Mouse (Mus musculus) liver, embryonic 15.5 days (tissue): ENCODE measurements around the gene Bcas2. TPM values are rescaled to one million over a fixed set of nuclear protein-coding genes. Genes with fewer than 3 reads are reported as not detected.
A peak's percentile ranks its signal among the peaks of the same experiment; 100 is the strongest.
"Not testable (repeated sequence)": the region's sequence is repeated elsewhere in the genome, so short reads cannot be mapped to it uniquely, and the experiment has no call there.

Experiments
- ATAC-seq: fragments of 200-750 bp; cut with Nextera tagmentation; 2 replicates; pipeline ENCODE4 v1.8.0; 2017; ENCODE audit warnings: moderate number of reproducible peaks, mild to moderate bottlenecking, moderate library complexity; ENCODE audit not compliant: insufficient read depth
- H3K27ac ChIP-seq: fragments of 300-500 bp; sonication (generic); replicated peaks from 2 replicates; pipeline ENCODE4 v1.5.1; 2015; ENCODE audit warnings: mild to moderate bottlenecking, inconsistent platforms
- H3K27me3 ChIP-seq: fragments of 300-500 bp; sonication (generic); 2 replicates; pipeline ENCODE4 v1.6.1; 2015; ENCODE audit warnings: mild to moderate bottlenecking, inconsistent platforms
- H3K36me3 ChIP-seq: fragments of 300-500 bp; sonication (generic); replicated peaks from 2 replicates; pipeline ENCODE4 v1.6.1; 2015; ENCODE audit warnings: moderate library complexity, mild to moderate bottlenecking, inconsistent platforms
- H3K4me1 ChIP-seq: fragments of 300-500 bp; sonication (generic); replicated peaks from 2 replicates; pipeline ENCODE4 v1.6.1; 2015; ENCODE audit warnings: inconsistent platforms
- H3K4me2 ChIP-seq: fragments of 300-500 bp; sonication (generic); 2 replicates; pipeline ENCODE4 v1.6.1; 2015; ENCODE audit warnings: moderate library complexity, mild to moderate bottlenecking, inconsistent platforms
- H3K4me3 ChIP-seq: fragments of 300-500 bp; sonication (generic); replicated peaks from 2 replicates; pipeline ENCODE4 v1.5.1; 2015; ENCODE audit warnings: mild to moderate bottlenecking, inconsistent platforms
- H3K9ac ChIP-seq: fragments of 300-500 bp; sonication (generic); 2 replicates; pipeline ENCODE4 v1.6.1; 2015; ENCODE audit warnings: moderate library complexity, mild to moderate bottlenecking, inconsistent platforms
- H3K9me3 ChIP-seq: fragments of 300-500 bp; sonication (generic); replicated peaks from 2 replicates; pipeline ENCODE4 v1.6.1; 2016; ENCODE audit warnings: inconsistent platforms
- WGBS: fragments of 180-500 bp; shearing (Covaris S2); methylation state at CpG from one replicate; pipeline ENCODE4 v1.1.7; 2015; ENCODE audit warnings: mixed read lengths; ENCODE audit not compliant: insufficient replicate concordance; 5-methylcytosine and 5-hydroxymethylcytosine counted together
- polyA plus RNA-seq: library from polyadenylated mRNA; unstranded; fragments of >200 nt; fragmentation: Nextera tagmentation; extraction: Ambion mirVana; gene quantifications from 2 replicates; pipeline ENCODE4 v1.2.1, GENCODE M21; 2015

The Bcas2 gene
- polyA plus RNA-seq, 1 experiment from 2014 or later: 140 TPM

- 81% methylated on average over 5 of the region's 5 CpGs for WGBS
- no peak for ATAC-seq
- Histone ChIP-seq H3K9ac (no peak overlapping the region), H3K27me3 (no peaks in the 10 kb centered on the region), H3K36me3 (no peaks in the 10 kb centered on the region), H3K27ac (no peak overlapping the region), H3K9me3 (no peaks in the 10 kb centered on the region), H3K4me1 (peaks cover 33% of the 10 kb centered on the region), H3K4me3 (no peak overlapping the region), H3K4me2 (no peak overlapping the region)
Observed at GRCm38 (mm10) chr3:103199386-103199785, 27.9 kb downstream of the Bcas2 start.

DNA sequence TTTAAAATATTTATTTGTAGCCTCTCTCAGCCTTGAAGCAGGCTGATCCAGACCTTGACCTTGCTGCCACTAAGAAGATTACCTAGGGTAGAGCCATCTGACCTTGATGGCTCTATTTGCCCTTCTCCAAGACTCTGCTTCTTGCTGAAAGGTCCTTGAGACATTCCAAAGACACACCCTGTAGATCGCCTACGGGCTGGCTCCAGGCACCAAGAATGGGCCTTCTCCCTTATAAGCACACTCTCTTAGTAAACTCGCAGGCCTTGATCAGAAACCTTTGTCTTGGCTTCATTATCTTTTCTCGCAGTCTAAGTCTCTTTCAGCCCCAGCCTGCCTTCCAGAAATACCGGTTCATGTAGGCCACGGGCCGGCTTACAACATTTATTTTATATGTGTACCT, 29.6 kb downstream of the Bcas2 start:
- H3K4me3 ChIP-seq: not testable (repeated sequence)
- 84% methylated on average over 7 of the region's 7 CpGs for WGBS

GRCm38 (mm10) chr3:103203554-103203953, 32.1 kb downstream of the Bcas2 start:
- Histone ChIP-seq H3K9ac (no peak overlapping the region), H3K9me3 (no peaks in the 10 kb centered on the region), H3K4me1 (no peaks in the 10 kb centered on the region), H3K4me2 (no peak overlapping the region), H3K27me3 (no peaks in the 10 kb centered on the region), H3K4me3 (no peak overlapping the region), H3K27ac (no peak overlapping the region), H3K36me3 (no peaks in the 10 kb centered on the region)
- WGBS: 84% methylated on average over 1 of the region's 1 CpGs
- ATAC-seq: no peak

More for the DNA sequence above, 29.6 kb downstream of the Bcas2 start:
- H3K4me2 ChIP-seq, H3K36me3 ChIP-seq, H3K9ac ChIP-seq, H3K27me3 ChIP-seq, ATAC-seq, H3K9me3 ChIP-seq, H3K27ac ChIP-seq: not testable (repeated sequence)
- H3K4me1 ChIP-seq: peaks cover 18% of the 10 kb centered on the region

- no peaks in the 10 kb centered on the region for H3K9me3 ChIP-seq
- no peaks in the 10 kb centered on the region for H3K36me3 ChIP-seq
- no peaks in the 10 kb centered on the region for H3K27me3 ChIP-seq
- no peak for ATAC-seq
- 80% methylated on average over 3 of the region's 3 CpGs for WGBS
- H3K4me1 ChIP-seq: no peaks in the 10 kb centered on the region
- no peak overlapping the region for H3K4me3 ChIP-seq
- H3K9ac ChIP-seq: no peak overlapping the region
- H3K27ac ChIP-seq: no peak overlapping the region
- H3K4me2 ChIP-seq: no peak overlapping the region
Observed at GRCm38 (mm10) chr3:103204445-103204844, 33.0 kb downstream of the Bcas2 start.

DNA sequence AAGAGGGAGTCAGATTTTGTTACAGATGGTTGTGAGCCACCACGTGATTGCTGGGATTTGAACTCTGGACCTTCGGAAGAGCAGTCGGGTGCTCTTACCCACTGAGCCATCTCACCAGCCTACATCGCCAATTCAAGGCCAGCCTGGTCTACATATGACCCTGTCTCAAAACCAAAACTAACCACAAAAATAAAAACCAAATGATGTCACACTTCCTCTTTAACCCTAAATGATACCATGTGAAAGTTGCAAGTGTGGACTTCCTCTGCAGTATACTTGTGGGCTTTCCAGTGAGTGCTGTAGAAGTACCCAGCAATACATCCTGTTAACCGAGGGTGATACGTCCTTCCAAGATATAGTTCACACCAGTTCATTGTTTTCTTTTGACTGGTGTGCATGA, 34.9 kb downstream of the Bcas2 start:
- ATAC-seq: peak; percentile 31; the same call in 1 of the 2 replicates
- Histone ChIP-seq H3K4me2 (no peak overlapping the region), H3K9me3 (no peaks in the 10 kb centered on the region), H3K27ac (no peak overlapping the region), H3K9ac (no peak overlapping the region), H3K36me3 (no peaks in the 10 kb centered on the region), H3K27me3 (no peaks in the 10 kb centered on the region), H3K4me3 (no peak overlapping the region), H3K4me1 (no peaks in the 10 kb centered on the region)
- WGBS: 39% methylated on average over 6 of the region's 6 CpGs

DNA sequence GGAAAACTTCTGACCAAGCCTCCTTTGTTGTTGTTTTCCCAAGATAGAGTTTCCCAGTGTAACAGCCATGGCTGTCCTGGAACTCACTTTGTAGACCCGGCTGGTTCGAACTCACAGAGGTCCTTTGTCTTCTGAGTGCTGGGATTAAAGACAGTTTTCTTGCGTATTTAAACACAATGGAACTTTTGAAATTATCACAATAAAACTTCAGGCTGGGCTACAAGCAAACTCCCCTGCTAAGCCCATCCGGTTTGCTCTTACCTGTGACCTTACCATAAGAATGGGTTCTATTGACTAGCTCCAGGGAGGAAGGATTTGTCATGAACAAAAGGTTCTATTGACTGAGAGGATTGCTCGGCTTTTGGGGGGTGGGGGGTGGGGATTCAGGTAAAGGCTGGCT, 36.3 kb downstream of the Bcas2 start:
- no peak overlapping the region for H3K9ac ChIP-seq
- 59% methylated on average over 5 of the region's 5 CpGs for WGBS
- no peaks in the 10 kb centered on the region for H3K9me3 ChIP-seq
- H3K27ac ChIP-seq: no peak overlapping the region
- H3K36me3 ChIP-seq: no peaks in the 10 kb centered on the region
- H3K4me3 ChIP-seq: no peak overlapping the region
- no peak for ATAC-seq
- 0 out of 2 replicates have a peak, but pooled peaks cover 2% of the 10 kb centered on the region for H3K4me1 ChIP-seq
- no peaks in the 10 kb centered on the region for H3K27me3 ChIP-seq
- H3K4me2 ChIP-seq: no peak overlapping the region

GRCm38 (mm10) chr3:103208237-103208636, 36.8 kb downstream of the Bcas2 start:
- Histone ChIP-seq H3K4me1 (0 out of 2 replicates have a peak, but pooled peaks cover 3% of the 10 kb centered on the region), H3K36me3 (no peaks in the 10 kb centered on the region), H3K9me3 (no peaks in the 10 kb centered on the region), H3K27me3 (no peaks in the 10 kb centered on the region), H3K9ac (no peak overlapping the region), H3K4me3 (no peak overlapping the region), H3K4me2 (no peak overlapping the region), H3K27ac (no peak overlapping the region)
- ATAC-seq: no peak
- WGBS: 63% methylated on average over 2 of the region's 2 CpGs

- WGBS: 50% methylated on average over 2 of the region's 2 CpGs
- Histone ChIP-seq H3K4me3 (no peak overlapping the region), H3K36me3 (no peaks in the 10 kb centered on the region), H3K4me2 (no peak overlapping the region), H3K4me1 (0 out of 2 replicates have a peak, but pooled peaks cover 3% of the 10 kb centered on the region), H3K27me3 (no peaks in the 10 kb centered on the region), H3K27ac (no peak overlapping the region), H3K9me3 (no peaks in the 10 kb centered on the region), H3K9ac (no peak overlapping the region)
- ATAC-seq: no peak
Observed at GRCm38 (mm10) chr3:103211101-103211500, 39.6 kb downstream of the Bcas2 start.

DNA sequence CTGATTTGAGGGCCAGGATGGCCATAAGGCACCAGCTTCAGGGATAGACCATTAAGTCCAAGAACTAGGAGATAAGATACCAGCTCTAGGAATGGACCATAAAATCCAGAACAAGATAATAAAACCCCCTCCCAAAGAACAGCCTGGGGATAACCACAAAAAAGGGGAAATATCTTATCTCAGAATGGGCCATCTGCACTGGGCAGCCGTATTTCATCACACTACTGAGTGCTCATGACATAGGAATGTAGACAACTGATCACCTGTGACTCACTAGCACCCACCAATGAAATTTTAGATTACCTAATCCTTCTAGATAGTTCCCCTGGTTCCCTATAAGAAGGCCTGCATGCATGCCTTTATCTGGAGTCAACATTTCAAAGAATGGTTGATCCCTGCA, 40.7 kb downstream of the Bcas2 start:
- H3K9me3 ChIP-seq: no peaks in the 10 kb centered on the region
- no peak overlapping the region for H3K27ac ChIP-seq
- WGBS: 13% methylated on average over 1 of the region's 1 CpGs
- no peak overlapping the region for H3K4me2 ChIP-seq
- H3K36me3 ChIP-seq: no peaks in the 10 kb centered on the region
- no peaks in the 10 kb centered on the region for H3K27me3 ChIP-seq
- H3K4me3 ChIP-seq: no peak overlapping the region
- ATAC-seq: no peak
- 0 out of 2 replicates have a peak, but pooled peaks cover 3% of the 10 kb centered on the region for H3K4me1 ChIP-seq
- no peak overlapping the region for H3K9ac ChIP-seq

DNA sequence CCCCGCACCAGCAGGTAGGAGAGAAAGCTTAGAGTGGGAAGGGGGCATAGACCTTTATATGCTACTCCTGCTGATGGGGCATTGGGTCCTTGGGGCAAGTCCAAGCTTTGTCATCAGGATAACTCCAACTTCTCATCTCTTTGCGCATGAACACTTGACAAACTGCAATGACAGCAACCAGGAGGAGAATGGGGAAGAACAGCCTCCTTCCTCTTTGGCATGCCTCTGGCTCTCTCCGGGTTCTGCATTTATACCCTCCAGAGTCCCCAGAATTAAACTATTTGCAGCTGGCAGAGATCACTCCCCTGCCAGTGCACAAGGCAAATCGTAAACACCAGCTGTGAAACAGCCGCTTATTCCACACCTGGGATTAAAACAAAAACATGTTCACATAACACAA, 42.1 kb downstream of the Bcas2 start:
- no peak overlapping the region for H3K27ac ChIP-seq
- H3K27me3 ChIP-seq: no peaks in the 10 kb centered on the region
- H3K36me3 ChIP-seq: no peaks in the 10 kb centered on the region
- H3K9me3 ChIP-seq: no peaks in the 10 kb centered on the region
- ATAC-seq: no peak
- H3K9ac ChIP-seq: no peak overlapping the region
- 65% methylated on average over 5 of the region's 5 CpGs for WGBS
- no peak overlapping the region for H3K4me3 ChIP-seq
- 0 out of 2 replicates have a peak, but pooled peaks cover 3% of the 10 kb centered on the region for H3K4me1 ChIP-seq
- H3K4me2 ChIP-seq: no peak overlapping the region

- Histone ChIP-seq H3K9ac (no peak overlapping the region), H3K4me1 (0 out of 2 replicates have a peak, but pooled peaks cover 3% of the 10 kb centered on the region), H3K4me2 (no peak overlapping the region), H3K36me3 (no peaks in the 10 kb centered on the region), H3K27me3 (no peaks in the 10 kb centered on the region), H3K9me3 (no peaks in the 10 kb centered on the region), H3K4me3 (no peak overlapping the region), H3K27ac (no peak overlapping the region)
- WGBS: 70% methylated on average over 8 of the region's 8 CpGs
- ATAC-seq: no peak; the same call in 1 of the 2 replicates
Observed at GRCm38 (mm10) chr3:103214593-103215285, 43.3 kb downstream of the Bcas2 start.

DNA sequence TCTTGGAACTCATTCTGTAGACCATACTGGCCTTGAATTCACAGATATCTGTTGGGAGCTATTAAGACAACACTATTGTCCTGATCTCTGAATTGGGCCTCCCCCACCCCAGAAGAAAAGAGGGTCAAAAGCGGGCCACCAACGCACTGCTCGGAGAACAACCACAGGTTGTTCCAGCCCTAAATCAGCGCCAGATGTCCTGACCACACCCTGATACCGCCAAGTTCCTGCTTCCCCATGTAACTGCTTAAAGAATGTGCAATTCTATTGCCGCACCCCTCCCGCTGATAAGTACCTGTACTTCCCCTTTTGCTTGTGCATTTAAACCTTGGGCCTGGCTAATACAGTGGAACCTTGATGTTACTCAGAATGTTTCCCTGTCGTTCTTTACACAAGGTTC, 43.9 kb downstream of the Bcas2 start:
- H3K36me3 ChIP-seq, H3K4me2 ChIP-seq, H3K9me3 ChIP-seq, H3K4me3 ChIP-seq, ATAC-seq, H3K4me1 ChIP-seq, H3K27ac ChIP-seq, H3K9ac ChIP-seq, H3K27me3 ChIP-seq: not testable (repeated sequence)
- whole genome bisulfite sequencing: 74% methylated on average over 8 of the region's 8 CpGs
